Mouse (Mus musculus) G1E (cell line): ENCODE measurements at regions not wholly inside any gene's neighbourhood (a gene's known extent, or its start where the extent isn't known, plus 50 kb on each side); places are given as distances from the start of the nearest gene placed in this dataset.

Experiments
- ATAC-seq: 2 replicates; pipeline ENCODE4 v1.8.0; 2016; ENCODE audit warnings: mild to moderate bottlenecking; ENCODE audit not compliant: insufficient number of reproducible peaks, poor library complexity, low FRiP score, severe bottlenecking; ENCODE audit errors: extremely low read depth
- DNase-seq: peaks from one replicate; pipeline ENCODE4 v3.0.0; 2012; ENCODE audit warnings: low spot score
- H3K27me3 ChIP-seq: 2 replicates; pipeline ENCODE4 v1.6.1; 2012; ENCODE audit warnings: mild to moderate bottlenecking, low read length, inconsistent platforms; ENCODE audit not compliant: insufficient read depth
- H3K36me3 ChIP-seq: replicated peaks from 2 replicates; pipeline ENCODE3; 2012; ENCODE audit warnings: mild to moderate bottlenecking, inconsistent platforms
- H3K4me1 ChIP-seq: 2 replicates; pipeline ENCODE4 v1.6.1; 2012; ENCODE audit warnings: low read depth, low read length, inconsistent platforms, mixed read lengths; ENCODE audit not compliant: insufficient read depth
- H3K4me3 ChIP-seq: 2 replicates; pipeline ENCODE4 v1.5.1; 2012; ENCODE audit warnings: low read depth, mild to moderate bottlenecking, inconsistent platforms, low read length, moderate library complexity, mixed read lengths
- H3K9me3 ChIP-seq: replicated peaks from 2 replicates; pipeline ENCODE4 v1.6.1; 2012; ENCODE audit warnings: inconsistent platforms
- CTCF ChIP-seq: IDR thresholded peaks from 2 replicates; pipeline ENCODE4 v1.5.1; 2012; ENCODE audit warnings: low read depth, low read length, inconsistent platforms, mixed read lengths
- GATA1 ChIP-seq: IDR thresholded peaks from 2 replicates; pipeline ENCODE4 v1.6.1; 2012; ENCODE audit warnings: borderline replicate concordance, low read length, inconsistent platforms, mixed read lengths
- GATA2 ChIP-seq: IDR thresholded peaks from 2 replicates; pipeline ENCODE4 v1.6.1; 2012; ENCODE audit warnings: low read depth, low read length, inconsistent platforms, borderline replicate concordance
- POLR2AphosphoS5 ChIP-seq: IDR thresholded peaks from 2 replicates; pipeline ENCODE4 v1.6.1; 2012; ENCODE audit warnings: low read depth, low read length, inconsistent platforms; ENCODE audit not compliant: insufficient replicate concordance
- TAL1 ChIP-seq: conservative IDR thresholded peaks from 2 replicates; pipeline ENCODE4 v1.6.1; 2012; ENCODE audit warnings: low read depth, low read length, inconsistent platforms, mixed read lengths

- TF ChIP-seq GATA1 (no peak), POLR2AphosphoS5 (no peak), CTCF (no peak), TAL1 (no peak), GATA2 (no peak)
- Histone ChIP-seq H3K4me1 (no peaks in the 10 kb centered on the region), H3K27me3 (no peaks in the 10 kb centered on the region), H3K4me3 (no peak overlapping the region), H3K36me3 (no peaks in the 10 kb centered on the region), H3K9me3 (peaks cover 44% of the 10 kb centered on the region)
- no peak for DNase-seq
- no peak for ATAC-seq
Measured at GRCm38 (mm10) chr14:25147731-25148130, 311.3 kb upstream of the Zmiz1 start.

DNA sequence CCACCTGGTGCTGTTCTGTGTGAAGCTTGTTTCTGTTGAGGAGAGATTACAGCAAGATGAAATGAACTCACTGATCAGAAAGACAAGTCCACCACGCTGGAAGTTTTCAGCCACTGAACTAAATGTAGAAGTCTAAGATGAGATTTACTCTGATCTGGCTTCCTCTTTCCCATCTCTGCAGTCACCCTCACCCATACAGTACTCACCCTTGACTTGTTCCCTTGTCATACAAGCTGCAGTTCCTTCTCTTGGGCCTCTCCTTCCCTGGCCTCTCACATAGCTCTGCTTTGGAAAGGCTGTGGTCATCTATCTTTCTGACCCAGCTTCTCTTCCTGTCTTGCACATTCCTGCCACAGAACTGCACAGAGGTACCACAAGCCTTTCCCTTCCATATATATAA is 308.0 kb upstream of the Zmiz1 start:
- Histone ChIP-seq H3K4me3 (no peak overlapping the region), H3K9me3 (peaks cover 60% of the 10 kb centered on the region), H3K27me3 (no peaks in the 10 kb centered on the region), H3K36me3 (no peaks in the 10 kb centered on the region), H3K4me1 (no peaks in the 10 kb centered on the region)
- ATAC-seq (no peak), DNase-seq (no peak)
- TF ChIP-seq GATA1 (no peak), POLR2AphosphoS5 (no peak), GATA2 (no peak), TAL1 (no peak), CTCF (no peak)

DNA sequence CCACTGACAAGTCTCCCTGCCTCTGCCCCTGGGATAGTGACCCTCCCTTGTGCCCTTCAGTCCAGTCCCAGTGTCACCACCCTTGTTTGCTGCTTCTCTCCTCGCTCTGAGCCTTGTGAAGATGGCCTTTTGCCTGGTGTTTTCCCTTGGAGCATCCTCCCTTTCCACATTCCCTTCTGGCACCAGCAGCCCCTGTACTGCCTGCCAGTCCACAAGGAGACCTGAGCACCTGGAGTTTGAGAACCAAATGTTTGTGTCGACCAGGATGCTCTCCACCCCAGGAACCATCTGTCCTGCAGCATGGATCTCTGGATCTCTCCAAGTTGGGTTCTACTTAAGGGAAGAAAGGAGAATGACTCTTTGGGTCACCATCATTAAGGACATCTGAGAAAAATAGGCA is 307.5 kb upstream of the Zmiz1 start:
- ATAC-seq: no peak
- TF ChIP-seq GATA2 (no peak), CTCF (no peak), TAL1 (no peak), GATA1 (no peak), POLR2AphosphoS5 (no peak)
- DNase-seq: no peak
- no peaks in the 10 kb centered on the region for H3K27me3 ChIP-seq
- no peaks in the 10 kb centered on the region for H3K36me3 ChIP-seq
- H3K9me3 ChIP-seq: peaks cover 60% of the 10 kb centered on the region
- H3K4me1 ChIP-seq: no peaks in the 10 kb centered on the region
- no peak overlapping the region for H3K4me3 ChIP-seq

DNA sequence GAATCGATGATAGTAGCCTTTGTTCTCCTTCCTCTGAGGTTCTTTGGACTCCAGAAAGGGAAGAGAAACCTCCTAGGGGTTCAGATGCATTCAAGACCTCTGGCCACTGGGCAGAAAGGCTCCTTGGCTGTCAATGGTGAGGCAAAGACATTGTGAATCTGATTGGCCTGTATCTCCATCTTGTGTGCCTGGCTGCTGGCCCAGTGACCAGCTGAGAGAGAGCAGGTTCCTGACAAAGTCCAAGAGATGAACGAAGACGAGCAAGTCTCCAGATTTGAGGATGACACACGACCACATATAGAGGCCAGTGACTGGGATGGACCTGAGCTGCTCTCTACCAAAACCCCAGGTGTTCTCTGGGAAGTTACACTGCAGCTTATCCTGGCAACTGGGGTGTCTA is 305.4 kb upstream of the Zmiz1 start:
- H3K4me3 ChIP-seq: no peak overlapping the region
- H3K27me3 ChIP-seq: no peaks in the 10 kb centered on the region
- H3K9me3 ChIP-seq: peaks cover 66% of the 10 kb centered on the region
- ATAC-seq (no peak), DNase-seq (no peak)
- no peaks in the 10 kb centered on the region for H3K36me3 ChIP-seq
- no peaks in the 10 kb centered on the region for H3K4me1 ChIP-seq
- TF ChIP-seq GATA2: no peak
- no peak for TF ChIP-seq TAL1
- TF ChIP-seq GATA1: no peak
- no peak for TF ChIP-seq CTCF
- TF ChIP-seq POLR2AphosphoS5: no peak

GRCm38 (mm10) chr14:25154180-25154579 is 304.8 kb upstream of the Zmiz1 start:
- Histone ChIP-seq H3K4me3 (no peak overlapping the region), H3K27me3 (no peaks in the 10 kb centered on the region), H3K36me3 (no peaks in the 10 kb centered on the region), H3K4me1 (no peaks in the 10 kb centered on the region), H3K9me3 (peaks cover 62% of the 10 kb centered on the region)
- TF ChIP-seq GATA2 (no peak), TAL1 (no peak), POLR2AphosphoS5 (no peak), CTCF (no peak), GATA1 (no peak)
- ATAC-seq: no peak
- no peak for DNase-seq

DNA sequence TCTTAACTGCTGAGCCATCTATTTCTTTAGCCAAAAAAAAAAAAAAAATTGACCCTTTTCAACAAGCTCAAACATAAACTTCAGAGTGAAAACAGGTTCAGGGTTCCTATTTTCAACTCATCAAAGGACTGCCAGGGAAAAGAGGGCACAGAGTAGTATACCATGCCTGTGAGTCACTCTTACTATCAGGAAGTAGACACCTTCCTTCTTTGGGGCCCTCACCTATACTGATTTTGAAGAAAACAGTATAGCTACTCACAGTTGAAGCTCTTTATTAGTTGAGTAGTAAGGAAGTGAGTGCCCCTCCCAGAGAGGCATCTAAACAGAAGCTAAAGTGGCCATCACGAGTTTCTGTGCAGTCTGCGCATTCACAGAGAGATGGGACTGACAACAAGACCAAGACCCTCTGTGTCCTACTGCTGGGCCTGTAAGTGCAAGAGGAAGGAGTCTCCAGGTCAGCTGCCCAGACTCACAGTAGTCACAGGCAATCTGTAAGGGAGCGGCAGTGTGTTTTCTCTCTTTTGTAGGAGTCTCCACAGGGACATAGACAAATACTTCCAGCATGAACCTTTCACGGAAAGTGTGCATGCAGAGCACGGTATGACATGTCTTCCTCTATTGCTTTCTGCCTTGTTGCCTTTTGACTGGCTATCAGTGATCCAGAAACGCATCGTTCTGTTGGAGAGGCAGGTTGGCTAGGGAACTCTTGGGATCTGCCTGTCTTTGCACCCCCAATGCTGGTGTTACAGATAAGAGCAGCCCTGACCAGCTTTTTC is 303.8 kb upstream of the Zmiz1 start:
- Histone ChIP-seq H3K9me3 (peaks cover 67% of the 10 kb centered on the region), H3K4me3 (no peak overlapping the region), H3K27me3 (no peaks in the 10 kb centered on the region), H3K4me1 (no peaks in the 10 kb centered on the region), H3K36me3 (no peaks in the 10 kb centered on the region)
- TF ChIP-seq POLR2AphosphoS5: no peak
- no peak for TF ChIP-seq TAL1
- no peak for TF ChIP-seq CTCF
- no peak for TF ChIP-seq GATA2
- no peak for TF ChIP-seq GATA1
- no peak for ATAC-seq
- no peak for DNase-seq
